Mouse (Mus musculus) lung, adult 2 months (tissue): ENCODE measurements at regions not wholly inside any gene's neighbourhood (a gene's known extent, or its start where the extent isn't known, plus 50 kb on each side); places are given as distances from the start of the nearest gene placed in this dataset.

Source experiments
- CTCF ChIP-seq: fragments of 200-500 bp; IDR thresholded peaks from 2 replicates; pipeline ENCODE4 v1.5.1; 2011; ENCODE audit warnings: mild to moderate bottlenecking, low read length, control low read depth; ENCODE audit not compliant: insufficient read depth
- POLR2A ChIP-seq: fragments of 200-500 bp; IDR thresholded peaks from 2 replicates; pipeline ENCODE4 v1.6.1; 2011; ENCODE audit warnings: low read depth, mild to moderate bottlenecking, control low read depth, low read length, borderline replicate concordance; ENCODE audit errors: extremely low read depth

DNA sequence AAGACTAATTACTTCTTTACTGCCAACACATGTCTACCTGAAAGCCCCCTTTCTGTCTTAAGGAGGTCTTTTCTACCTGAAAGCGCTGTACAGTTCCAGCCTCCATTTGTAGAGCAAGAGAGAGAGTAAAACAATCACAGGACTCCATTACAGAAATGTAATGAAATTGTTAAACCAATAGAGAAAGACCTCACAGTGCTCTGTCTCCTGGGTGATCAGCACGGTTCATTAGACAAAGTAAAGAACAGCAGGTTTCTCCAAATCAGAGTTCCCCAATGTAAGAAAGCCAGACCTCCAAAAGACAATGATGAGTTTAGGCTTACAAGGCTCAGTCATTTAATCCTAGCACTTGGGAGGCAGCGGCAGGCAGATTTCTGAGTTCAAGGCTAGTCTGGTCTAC lies 153.1 kb downstream of the Alx1 start:
- no peak for TF ChIP-seq CTCF
- TF ChIP-seq POLR2A = no peak
